Mouse (Mus musculus) MEL (cell line): ENCODE results near the gene Uhrf2. TPM values are rescaled to one million over a fixed set of nuclear protein-coding genes. Genes with fewer than 3 reads are reported as not detected.

ENCODE experiments used
- DNase-seq: peaks from one replicate; pipeline ENCODE4 v3.0.0; 2011; ENCODE audit warnings: low read depth, low spot score
- H3K27ac ChIP-seq: 2 replicates; pipeline ENCODE4 v1.5.1; 2012; ENCODE audit warnings: low read depth, mild to moderate bottlenecking, control low read depth, low read length, moderate library complexity; ENCODE audit not compliant: control insufficient read depth
- H3K27me3 ChIP-seq, 2 experiments: fragments of 150-350 bp in 1 of 2; sonication (generic) in 1 of 2; 2 replicates each; pipeline ENCODE4 v1.6.1; 2012; ENCODE audit warnings: low read length in 2 of 2, mild to moderate bottlenecking in 2 of 2, improper control_type of control experiment in 1 of 2, moderate library complexity in 1 of 2; ENCODE audit not compliant: insufficient read depth in 2 of 2, control insufficient read depth in 1 of 2
- H3K36me3 ChIP-seq, 2 experiments: 2 replicates each; pipeline ENCODE4 v1.6.1; 2012 to 2014; ENCODE audit warnings: low read length in 2 of 2, improper control_type of control experiment in 1 of 2, inconsistent platforms in 1 of 2, mild to moderate bottlenecking in 1 of 2; ENCODE audit not compliant: insufficient read depth in 2 of 2, control insufficient read depth in 1 of 2
- H3K4me1 ChIP-seq, 2 experiments: fragments of 150-350 bp in 1 of 2; sonication (generic) in 1 of 2; 2 replicates each; pipeline ENCODE4 v1.6.1; 2012; ENCODE audit warnings: low read length in 2 of 2, improper control_type of control experiment in 1 of 2, mild to moderate bottlenecking in 1 of 2; ENCODE audit not compliant: insufficient read depth in 2 of 2, control insufficient read depth in 1 of 2
- H3K4me3 ChIP-seq, 2 experiments: fragments of 150-350 bp in 1 of 2; sonication (generic) in 1 of 2; 2 replicates each; pipeline ENCODE4 v1.5.1; 2012; ENCODE audit warnings: low read depth in 2 of 2, low read length in 2 of 2, mild to moderate bottlenecking in 2 of 2, moderate library complexity in 2 of 2, control low read depth in 1 of 2, improper control_type of control experiment in 1 of 2; ENCODE audit not compliant: control insufficient read depth in 1 of 2, insufficient read depth in 1 of 2
- H3K79me2 ChIP-seq: 2 replicates; pipeline ENCODE4 v1.6.1; 2012; ENCODE audit warnings: mild to moderate bottlenecking, low read length, moderate library complexity; ENCODE audit not compliant: control insufficient read depth, poor library complexity, insufficient read depth
- H3K9ac ChIP-seq: 2 replicates; pipeline ENCODE4 v1.6.1; 2012; ENCODE audit warnings: low read depth, mild to moderate bottlenecking, control low read depth, low read length, moderate library complexity; ENCODE audit not compliant: control insufficient read depth, poor library complexity, severe bottlenecking
- H3K9me3 ChIP-seq: fragments of 150-350 bp; sonication (generic); replicated peaks from 2 replicates; pipeline ENCODE4 v1.6.1; 2012; ENCODE audit warnings: mild to moderate bottlenecking, low read length, improper control_type of control experiment, moderate library complexity; ENCODE audit not compliant: insufficient read depth
- CHD1 ChIP-seq: IDR thresholded peaks from 2 replicates; pipeline ENCODE4 v1.6.1; 2012; ENCODE audit warnings: low read depth, mild to moderate bottlenecking, inconsistent platforms, low read length, improper control_type of control experiment
- CHD2 ChIP-seq: IDR thresholded peaks from 2 replicates; pipeline ENCODE4 v1.6.1; 2011; ENCODE audit warnings: low read length, improper control_type of control experiment
- CTCF ChIP-seq, 3 experiments: IDR thresholded peaks in 2 of 3; conservative IDR thresholded peaks in 1 of 3; 2 replicates each; pipeline ENCODE4 v1.5.1; 2011 to 2012; ENCODE audit warnings: low read length in 3 of 3, low read depth in 2 of 3, mild to moderate bottlenecking in 2 of 3, improper control_type of control experiment in 1 of 3, inconsistent platforms in 1 of 3, mixed read lengths in 1 of 3, moderate library complexity in 1 of 3; ENCODE audit not compliant: control insufficient read depth in 1 of 3, insufficient read depth in 1 of 3, poor library complexity in 1 of 3, severe bottlenecking in 1 of 3
- ELF1 ChIP-seq: IDR thresholded peaks from 2 replicates; pipeline ENCODE4 v1.6.1; 2014; ENCODE audit warnings: low read depth, mild to moderate bottlenecking, inconsistent platforms, low read length, improper control_type of control experiment, moderate library complexity
- GABPA ChIP-seq: IDR thresholded peaks from 2 replicates; pipeline ENCODE4 v1.6.1; 2012; ENCODE audit warnings: low read depth, mild to moderate bottlenecking, inconsistent platforms, low read length, improper control_type of control experiment, moderate library complexity
- HCFC1 ChIP-seq: IDR thresholded peaks from 2 replicates; pipeline ENCODE4 v1.6.1; 2012; ENCODE audit warnings: low read depth, mild to moderate bottlenecking, inconsistent platforms, low read length, improper control_type of control experiment, moderate library complexity
- MEF2A ChIP-seq: IDR thresholded peaks from 2 replicates; pipeline ENCODE4 v1.6.1; 2014; ENCODE audit warnings: low read depth, mild to moderate bottlenecking, inconsistent platforms, low read length, improper control_type of control experiment; ENCODE audit not compliant: poor library complexity, insufficient replicate concordance, severe bottlenecking; ENCODE audit errors: extremely low read depth
- MYC ChIP-seq: IDR thresholded peaks from 2 replicates; pipeline ENCODE4 v1.6.1; 2011; ENCODE audit warnings: low read depth, mild to moderate bottlenecking, low read length, improper control_type of control experiment, moderate library complexity
- POLR2A ChIP-seq, 2 experiments: IDR thresholded peaks; 2 replicates each; pipeline ENCODE4 v1.6.1; 2011 to 2012; ENCODE audit warnings: low read length in 2 of 2, mild to moderate bottlenecking in 2 of 2, control low read depth in 1 of 2, improper control_type of control experiment in 1 of 2, low read depth in 1 of 2, moderate library complexity in 1 of 2; ENCODE audit not compliant: control insufficient read depth in 1 of 2, insufficient read depth in 1 of 2, poor library complexity in 1 of 2
- RCOR1 ChIP-seq: IDR thresholded peaks from 2 replicates; pipeline ENCODE4 v1.6.1; 2012; ENCODE audit warnings: low read depth, mild to moderate bottlenecking, inconsistent platforms, low read length, improper control_type of control experiment
- SMC3 ChIP-seq: IDR thresholded peaks from 2 replicates; pipeline ENCODE4 v1.6.1; 2011; ENCODE audit warnings: low read depth, low read length, improper control_type of control experiment
- TBP ChIP-seq: IDR thresholded peaks from 2 replicates; pipeline ENCODE4 v1.8.0; 2011; ENCODE audit warnings: low read depth, low read length, improper control_type of control experiment
- TCF12 ChIP-seq: IDR thresholded peaks from 2 replicates; pipeline ENCODE4 v1.6.1; 2014; ENCODE audit warnings: low read depth, mild to moderate bottlenecking, inconsistent platforms, low read length, improper control_type of control experiment, moderate library complexity
- UBTF ChIP-seq: IDR thresholded peaks from 2 replicates; pipeline ENCODE4 v1.6.1; 2012; ENCODE audit warnings: low read depth, mild to moderate bottlenecking, inconsistent platforms, low read length, improper control_type of control experiment, moderate library complexity, borderline replicate concordance; ENCODE audit not compliant: insufficient read depth
- ZKSCAN1 ChIP-seq: IDR thresholded peaks from 2 replicates; pipeline ENCODE4 v1.6.1; 2012; ENCODE audit warnings: low read depth, mild to moderate bottlenecking, inconsistent platforms, low read length, improper control_type of control experiment, moderate library complexity
- polyA plus RNA-seq, 2 experiments: library from polyadenylated mRNA; stranded (reverse) in 1 of 2; unstranded in 1 of 2; fragments of >175 nt in 1 of 2; fragments of >200 nt in 1 of 2; gene quantifications; 2 replicates each; pipeline versions ENCODE4 v1.2.1 to v1.2.4; 2012; ENCODE audit warnings: low replicate concordance in 2 of 2, low read depth in 1 of 2; ENCODE audit not compliant: insufficient read length in 2 of 2, insufficient read depth in 1 of 2, missing spikeins in 1 of 2
- total RNA-seq: library from RNA; depleted of rRNA; stranded (reverse); fragments of 300-350 nt; gene quantifications from 2 replicates; pipeline ENCODE4 v1.2.3, GENCODE M21; 2012

The Uhrf2 gene
- total and polyA plus RNA-seq, 3 experiments = 18.0 to 19.0 TPM; not detected in 1

DNA sequence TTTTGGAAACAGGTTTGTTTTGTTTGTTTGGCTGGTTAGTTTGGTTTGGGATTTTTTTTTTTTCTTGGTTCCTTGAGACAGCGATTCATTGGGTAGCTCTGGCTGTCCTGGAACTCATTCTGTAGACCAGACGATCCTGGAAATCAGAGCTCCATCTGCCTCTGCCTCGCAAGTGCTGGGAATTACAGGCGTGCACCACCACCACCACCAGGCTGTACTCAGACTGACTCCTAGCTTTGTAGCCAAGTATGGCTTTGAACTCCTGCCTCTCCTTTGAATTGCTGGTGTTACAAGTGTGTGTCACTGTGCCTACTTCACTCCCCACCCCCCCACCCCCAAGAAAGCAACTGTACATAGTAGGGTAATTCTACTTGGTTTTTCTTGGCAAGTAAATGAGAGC, 86.9 kb downstream of the Uhrf2 start:
- TF ChIP-seq RCOR1 (no peak), ZKSCAN1 (no peak), POLR2A (IDR thresholded peaks at IDR 0.05; ENCODE audit: control insufficient read depth in 1 of 2, insufficient read depth in 1 of 2, low read depth in 1 of 2, low read length in 2 of 2, poor library complexity in 1 of 2) (no peak), HCFC1 (no peak), MEF2A (no peak), SMC3 (no peak)
- Histone ChIP-seq H3K4me3 (no peak overlapping the region), H3K9me3 (no peaks in the 10 kb centered on the region), H3K36me3 (no peaks in the 10 kb centered on the region), H3K4me1 (no peaks in the 10 kb centered on the region), H3K9ac (no peak overlapping the region), H3K79me2 (no peaks in the 10 kb centered on the region), H3K27me3 (no peaks in the 10 kb centered on the region; a peak in 1 of 4 replicates), H3K27ac (no peak overlapping the region)
- DNase-seq = no peak

DNA sequence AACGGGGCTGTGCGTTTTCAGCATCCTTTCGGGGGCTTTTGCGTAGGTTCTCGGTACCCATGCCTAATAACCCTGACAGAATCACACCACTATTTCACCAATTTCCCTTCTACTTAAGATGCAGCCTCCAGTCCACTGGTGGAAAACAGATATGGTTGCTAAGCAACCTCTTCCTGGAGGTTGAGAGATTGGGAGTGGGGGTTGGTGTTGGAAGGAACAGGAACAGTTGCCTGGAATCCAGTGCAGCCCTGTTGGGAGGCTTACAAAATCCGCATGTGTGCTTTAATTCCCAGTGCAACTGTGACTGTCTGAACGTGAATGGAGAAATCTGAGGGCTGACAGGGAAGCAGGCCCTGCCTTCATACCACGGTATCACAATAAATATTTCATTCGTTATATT, 87.5 kb downstream of the Uhrf2 start:
- Histone ChIP-seq H3K79me2 (no peaks in the 10 kb centered on the region), H3K36me3 (no peaks in the 10 kb centered on the region), H3K27me3 (no peaks in the 10 kb centered on the region; a peak in 1 of 4 replicates), H3K9me3 (no peaks in the 10 kb centered on the region), H3K27ac (no peak overlapping the region), H3K4me3 (no peak overlapping the region), H3K4me1 (no peaks in the 10 kb centered on the region)
- DNase-seq = no peak
- TF ChIP-seq ELF1 (no peak), HCFC1 (no peak), TCF12 (no peak), UBTF (no peak), GABPA (no peak), CTCF (IDR thresholded peaks at IDR 0.05 in 2 of 3, conservative IDR thresholded peaks at IDR 0.05 in 1 of 3; ENCODE audit: control insufficient read depth in 1 of 3, insufficient read depth in 1 of 3, low read depth in 2 of 3, low read length in 3 of 3, poor library complexity in 1 of 3, severe bottlenecking in 1 of 3) (no peak), MYC (no peak), CHD2 (no peak), POLR2A (IDR thresholded peaks at IDR 0.05; ENCODE audit: control insufficient read depth in 1 of 2, insufficient read depth in 1 of 2, low read depth in 1 of 2, low read length in 2 of 2, poor library complexity in 1 of 2) (no peak), CHD1 (no peak), TBP (no peak)
- TF ChIP-seq, all 39 proteins: peak for 0
- H3K9ac ChIP-seq = no peak overlapping the region
